Mouse (Mus musculus) neutrophil, adult 5-6 weeks (primary cell): Measurements from ENCODE around the gene Tm4sf19. TPM values are rescaled to one million over a fixed set of nuclear protein-coding genes. Genes with fewer than 3 reads are reported as not detected.

ENCODE experiments used
- ATAC-seq: fragments of 151-379, 151-347 bp; 2 replicates; pipeline ENCODE4 v1.8.0; 2017; ENCODE audit warnings: mild to moderate bottlenecking, moderate TSS enrichment; ENCODE audit not compliant: insufficient number of reproducible peaks, poor library complexity, low FRiP score, severe bottlenecking; ENCODE audit errors: extremely low read depth
- total RNA-seq: library from RNA; stranded (forward); fragments of 200-1000 nt; gene quantifications from 2 replicates; pipeline ENCODE4 v1.2.3, GENCODE M21; 2017

The Tm4sf19 gene
- total RNA-seq = not detected in 2 replicates

- no peak for ATAC-seq
Measured at GRCm38 (mm10) chr16:32400267-32400666, at the start of gene Tm4sf19. Gene Tm4sf19, plus strand, starts transcription at chr16:32400506.

GRCm38 (mm10) chr16:32350776-32351175 is 49.5 kb upstream of the Tm4sf19 start:
- no peak for ATAC-seq

GRCm38 (mm10) chr16:32363530-32363929 is 36.8 kb upstream of the Tm4sf19 start:
- ATAC-seq = no peak

GRCm38 (mm10) chr16:32371351-32371750 is 29.0 kb upstream of the Tm4sf19 start:
- ATAC-seq = no peak

- no peak for ATAC-seq
Measured at GRCm38 (mm10) chr16:32379575-32379974, 20.7 kb upstream of the Tm4sf19 start.

GRCm38 (mm10) chr16:32382901-32383300 is 17.4 kb upstream of the Tm4sf19 start:
- no peak for ATAC-seq

GRCm38 (mm10) chr16:32384885-32385284 is 15.4 kb upstream of the Tm4sf19 start:
- no peak for ATAC-seq

GRCm38 (mm10) chr16:32386826-32387225 is 13.5 kb upstream of the Tm4sf19 start:
- ATAC-seq = no peak

- ATAC-seq = no peak
Measured at GRCm38 (mm10) chr16:32389049-32389448, 11.3 kb upstream of the Tm4sf19 start.

- ATAC-seq = no peak
Measured at GRCm38 (mm10) chr16:32389841-32390240, 10.5 kb upstream of the Tm4sf19 start.

- ATAC-seq = no peak
Measured at GRCm38 (mm10) chr16:32390882-32391281, 9.4 kb upstream of the Tm4sf19 start.

- no peak for ATAC-seq
Measured at GRCm38 (mm10) chr16:32395679-32396540, 4.4 kb upstream of the Tm4sf19 start.

- ATAC-seq = no peak
Measured at GRCm38 (mm10) chr16:32396541-32396835, 3.8 kb upstream of the Tm4sf19 start.

- ATAC-seq = no peak
Measured at GRCm38 (mm10) chr16:32398206-32398605, 2.1 kb upstream of the Tm4sf19 start.

GRCm38 (mm10) chr16:32401335-32401965 is 1.1 kb downstream of the Tm4sf19 start:
- peak; percentile 71; the same call in 1 of the 2 replicates for ATAC-seq

GRCm38 (mm10) chr16:32402818-32403217 is 2.5 kb downstream of the Tm4sf19 start:
- ATAC-seq = no peak

- ATAC-seq = no peak
Measured at GRCm38 (mm10) chr16:32405716-32406115, 5.4 kb downstream of the Tm4sf19 start.

GRCm38 (mm10) chr16:32406671-32407070 is 6.4 kb downstream of the Tm4sf19 start:
- ATAC-seq = no peak

GRCm38 (mm10) chr16:32407730-32408129 is 7.4 kb downstream of the Tm4sf19 start:
- no peak for ATAC-seq

GRCm38 (mm10) chr16:32417457-32417856 is 17.2 kb downstream of the Tm4sf19 start:
- no peak for ATAC-seq
